Mouse (Mus musculus): ENCODE measurements at regions not wholly inside any gene's neighbourhood (a gene's known extent, or its start where the extent isn't known, plus 50 kb on each side); places are given as distances from the start of the nearest gene placed in this dataset.
A peak's percentile ranks its signal among the peaks of the same experiment; 100 is the strongest.

DNA sequence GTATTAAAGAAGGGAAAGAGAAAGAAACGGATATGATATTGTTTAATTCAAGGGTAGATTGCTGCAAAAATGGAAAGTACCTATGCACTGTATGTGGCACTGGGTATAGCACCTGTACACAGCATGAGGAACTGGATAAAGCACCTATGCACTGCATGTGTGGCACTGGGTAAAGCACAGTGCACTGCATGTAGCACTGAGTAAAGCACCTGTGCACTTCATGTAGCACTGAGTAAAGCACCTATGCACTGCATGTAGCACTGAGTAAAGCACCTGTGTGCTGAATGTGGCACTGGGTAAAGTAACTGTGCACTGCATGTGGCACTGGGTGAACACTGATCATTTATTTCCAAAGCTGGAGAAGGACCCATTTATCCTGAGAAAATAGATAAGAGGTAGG, 280.2 kb upstream of the Fam49a start:
- DNase-seq (ENCODE audit: extremely low spot score) = no peak

- no peak for DNase-seq (ENCODE audit: extremely low spot score)
These were observed 268.4 kb upstream of the Fam49a start for GRCm38 (mm10) chr12:11993513-11993912.

DNA sequence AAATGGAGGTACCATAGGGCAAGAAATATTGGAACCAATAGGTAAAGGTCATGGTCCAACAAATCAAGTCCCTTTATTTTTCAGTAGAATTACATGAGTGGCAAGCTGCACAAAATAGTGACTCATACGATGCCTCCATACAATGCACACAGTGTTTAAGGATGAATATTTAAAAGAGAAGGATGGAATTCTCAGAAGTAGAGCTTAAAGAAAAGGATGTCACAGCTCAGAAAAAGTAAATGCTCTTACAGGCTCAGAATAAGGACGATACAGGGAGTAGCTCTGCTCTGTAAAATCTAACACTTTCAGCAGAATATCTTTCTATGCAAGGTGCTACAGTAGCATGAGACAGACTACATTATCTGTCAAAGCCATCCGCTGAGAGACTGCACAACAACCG, 262.7 kb upstream of the Fam49a start:
- no peak for DNase-seq (ENCODE audit: extremely low spot score)

- DNase-seq (ENCODE audit: extremely low spot score) = peak; percentile 3
These were observed 259.5 kb upstream of the Fam49a start for GRCm38 (mm10) chr12:12002414-12002813.

DNA sequence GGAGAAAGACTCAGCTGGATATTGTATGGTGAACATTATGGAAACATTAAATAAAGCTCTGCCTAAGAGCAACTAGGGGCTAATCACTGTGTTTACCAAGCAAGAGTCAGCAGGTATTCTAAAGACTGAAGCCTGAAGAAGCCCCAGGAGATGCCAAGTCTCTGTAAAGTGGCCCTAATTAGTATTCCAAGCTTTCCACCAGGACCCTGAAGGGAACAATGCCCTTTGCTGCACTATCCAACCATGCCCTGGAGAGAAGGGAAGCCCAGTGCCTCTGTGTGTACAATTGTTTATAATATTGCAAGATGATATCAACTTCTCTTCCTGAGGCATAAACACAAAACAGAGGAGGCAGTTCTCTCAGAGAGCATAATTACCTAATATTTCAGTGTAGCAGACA, 251.3 kb upstream of the Fam49a start:
- no peak for DNase-seq (ENCODE audit: extremely low spot score)

- no peak for DNase-seq (ENCODE audit: extremely low spot score)
These were observed 238.0 kb upstream of the Fam49a start for GRCm38 (mm10) chr12:12023819-12024470.

DNA sequence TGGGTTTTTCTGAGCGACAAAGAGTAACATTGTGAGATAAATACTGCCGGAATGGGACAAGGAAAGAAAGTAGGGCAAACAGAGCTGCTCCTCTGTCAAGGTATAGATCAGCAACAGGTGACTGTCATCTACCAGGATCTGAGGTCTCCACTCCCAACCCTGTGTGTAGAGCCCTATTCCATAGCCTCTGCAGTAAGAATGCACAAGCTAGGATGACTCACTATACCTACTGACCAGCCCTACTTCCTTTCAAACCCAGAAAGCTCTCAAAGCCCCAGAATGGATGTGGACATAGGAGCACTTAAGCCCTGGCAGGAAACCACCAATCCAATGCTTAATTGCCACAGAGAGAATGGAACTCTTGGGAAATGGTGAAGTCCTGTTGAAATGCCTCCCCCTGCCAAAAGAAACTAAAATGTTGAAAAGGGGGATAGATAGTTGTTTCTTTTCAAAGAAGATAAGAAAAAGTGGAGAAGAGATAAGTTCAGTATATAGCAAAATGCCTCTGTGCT, 231.8 kb upstream of the Fam49a start:
- no peak for DNase-seq (ENCODE audit: extremely low spot score)

DNA sequence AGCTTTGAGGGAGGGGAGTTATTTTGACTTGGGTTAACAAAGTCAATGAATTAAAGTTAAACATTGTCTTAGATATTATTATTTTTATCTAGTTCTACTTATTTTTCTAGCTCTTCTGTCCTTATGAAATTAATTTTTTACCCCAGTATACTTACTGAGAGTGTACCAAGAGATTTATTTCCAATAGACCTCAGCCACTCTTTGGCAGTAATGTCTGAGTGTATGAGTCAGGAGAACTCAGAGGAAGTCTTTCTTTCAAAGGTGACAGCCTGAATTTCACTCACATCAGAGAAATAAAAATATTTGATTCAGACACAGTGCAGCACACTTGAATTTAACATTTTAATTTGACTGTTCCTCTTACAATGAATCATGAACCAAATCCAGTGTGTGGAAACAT, 227.4 kb upstream of the Fam49a start:
- DNase-seq (ENCODE audit: extremely low spot score) = no peak

DNA sequence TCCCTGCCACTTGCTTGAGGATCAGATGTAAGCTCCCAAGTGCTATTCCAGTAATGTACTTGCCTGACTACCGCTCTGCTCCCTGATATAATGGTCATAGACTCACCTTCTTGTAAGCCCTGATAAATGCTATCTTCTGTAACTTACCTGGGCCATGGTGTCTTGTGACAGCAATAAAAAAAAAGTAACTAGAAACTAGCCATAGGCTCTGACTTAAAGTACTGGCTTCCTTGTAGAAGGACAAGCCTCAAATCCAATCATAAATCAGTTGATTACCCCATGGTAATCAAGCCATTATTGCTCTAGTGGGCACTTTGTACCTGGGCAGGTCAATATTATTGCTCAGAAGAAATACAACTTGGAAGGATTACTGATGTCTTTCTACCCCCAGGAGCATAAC, 222.7 kb upstream of the Fam49a start:
- no peak for DNase-seq (ENCODE audit: extremely low spot score)

- no peak for DNase-seq (ENCODE audit: extremely low spot score)
These were observed 199.7 kb upstream of the Fam49a start for GRCm38 (mm10) chr12:12062215-12062614.

- DNase-seq (ENCODE audit: extremely low spot score) = no peak
These were observed 198.0 kb upstream of the Fam49a start for GRCm38 (mm10) chr12:12063910-12064309.

DNA sequence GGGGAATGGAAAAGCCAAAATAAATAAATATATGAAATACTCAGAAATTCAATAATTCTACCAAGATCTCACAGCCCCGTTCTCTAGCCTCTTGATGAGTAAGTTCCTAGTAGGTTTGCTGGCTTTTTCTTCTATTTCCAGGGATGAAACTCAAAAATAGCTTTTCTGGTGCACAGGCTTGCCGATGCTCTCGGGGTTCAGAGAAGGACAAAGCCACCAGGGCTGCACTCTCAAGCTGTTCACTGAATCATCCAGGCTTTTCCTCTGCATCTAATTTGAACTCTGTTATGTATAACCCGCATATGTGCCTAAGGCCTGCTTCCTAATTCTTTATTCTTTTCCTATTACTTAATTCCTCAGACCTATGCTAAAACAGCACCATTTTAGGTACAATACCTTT, 197.5 kb upstream of the Fam49a start:
- DNase-seq (ENCODE audit: extremely low spot score) = no peak

GRCm38 (mm10) chr12:12088338-12088737, 173.6 kb upstream of the Fam49a start:
- no peak for DNase-seq (ENCODE audit: extremely low spot score)

Data from embryo, embryonic 9.5 days (tissue).